Mouse (Mus musculus): ENCODE data around the gene Rapgef4. TPM values are rescaled to one million over a fixed set of nuclear protein-coding genes. Genes with fewer than 3 reads are reported as not detected.
"Not testable (repeated sequence)": the region's sequence is repeated elsewhere in the genome, so short reads cannot be mapped to it uniquely, and the experiment has no call there.

The Rapgef4 gene
- total RNA-seq, 2 experiments from 2014 or later, result 0.88 to 0.98 TPM

DNA sequence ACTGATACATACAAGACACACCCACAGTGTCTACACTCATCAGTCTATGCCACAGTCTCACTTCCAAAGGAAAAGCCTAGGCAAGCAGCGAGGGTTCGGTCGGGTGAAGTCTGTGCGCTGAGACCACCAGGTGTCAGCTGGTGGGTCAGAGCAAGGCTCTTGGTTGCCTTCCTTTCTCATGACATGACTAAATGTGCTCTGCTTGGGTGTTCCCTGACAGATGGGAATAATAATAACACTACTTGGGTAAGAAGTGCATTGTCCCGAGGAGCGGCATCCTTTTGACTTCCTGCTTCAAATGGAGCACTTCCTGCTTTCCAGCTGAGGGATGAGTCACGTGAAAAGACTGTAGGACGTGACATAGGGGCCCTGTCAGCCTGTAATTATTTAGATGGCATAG is 89.0 kb downstream of the Rapgef4 start:
- ATAC-seq (ENCODE audit: poor library complexity, severe bottlenecking), result peak; percentile 30; the same call in 1 of the 2 replicates

DNA sequence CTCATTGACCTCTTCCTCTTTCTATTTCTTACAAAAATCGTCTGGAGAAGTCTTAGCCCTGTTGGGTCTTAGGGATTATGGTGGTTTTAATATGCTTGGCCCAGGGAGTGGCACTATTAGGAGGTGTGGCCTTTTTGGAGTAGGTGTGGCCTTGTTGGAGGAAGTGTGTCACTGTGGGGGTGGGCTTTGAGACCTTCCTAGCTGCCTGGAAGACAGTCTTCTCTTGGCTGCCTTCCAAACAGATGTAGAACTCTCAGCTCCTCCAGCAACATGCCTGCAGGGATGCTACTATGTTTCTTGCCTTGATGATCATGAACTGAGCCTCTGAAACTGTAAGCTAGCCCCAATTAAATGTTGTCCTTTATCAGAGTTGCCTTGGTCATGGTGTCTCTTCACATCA is 92.1 kb downstream of the Rapgef4 start:
- ATAC-seq (ENCODE audit: poor library complexity, severe bottlenecking), result not testable (repeated sequence)

GRCm38 (mm10) chr2:72074999-72075561 is 94.0 kb downstream of the Rapgef4 start:
- no peak for ATAC-seq (ENCODE audit: poor library complexity, severe bottlenecking)

DNA sequence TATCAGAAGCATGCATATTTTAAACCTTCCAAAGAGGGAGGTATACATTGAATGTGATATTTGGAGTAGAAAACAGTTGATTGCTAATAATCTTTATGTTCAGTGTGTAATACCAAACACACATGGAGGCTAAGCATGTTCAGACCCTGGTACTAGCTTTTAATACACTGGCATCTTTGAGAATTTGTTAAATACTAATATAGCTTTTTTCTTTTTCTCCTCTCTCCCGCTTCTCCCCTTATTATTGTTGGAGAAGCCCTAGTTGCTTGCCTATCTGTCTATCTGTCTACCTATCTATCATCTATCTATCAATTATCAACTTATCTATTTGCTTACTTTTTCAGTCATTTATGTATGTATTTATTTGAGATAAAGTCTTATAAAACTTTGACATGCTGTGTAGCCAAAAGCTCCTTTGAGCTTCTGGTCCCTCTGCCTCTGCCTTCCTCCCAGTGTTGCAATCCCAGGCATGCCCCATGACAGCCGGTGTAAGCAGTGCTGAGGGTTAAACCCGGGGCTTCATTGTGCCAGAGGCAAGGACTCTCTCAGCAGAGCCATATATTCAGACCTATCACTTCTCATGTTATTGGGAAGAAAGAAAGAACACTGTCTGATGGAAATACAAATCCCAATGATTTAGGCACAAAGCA is 96.6 kb downstream of the Rapgef4 start:
- ATAC-seq (ENCODE audit: poor library complexity, severe bottlenecking), result peak; percentile 52

GRCm38 (mm10) chr2:72078140-72078521 is 97.1 kb downstream of the Rapgef4 start:
- ATAC-seq (ENCODE audit: poor library complexity, severe bottlenecking), result peak; percentile 97

GRCm38 (mm10) chr2:72079110-72079509 is 98.1 kb downstream of the Rapgef4 start:
- no peak for ATAC-seq (ENCODE audit: poor library complexity, severe bottlenecking)

DNA sequence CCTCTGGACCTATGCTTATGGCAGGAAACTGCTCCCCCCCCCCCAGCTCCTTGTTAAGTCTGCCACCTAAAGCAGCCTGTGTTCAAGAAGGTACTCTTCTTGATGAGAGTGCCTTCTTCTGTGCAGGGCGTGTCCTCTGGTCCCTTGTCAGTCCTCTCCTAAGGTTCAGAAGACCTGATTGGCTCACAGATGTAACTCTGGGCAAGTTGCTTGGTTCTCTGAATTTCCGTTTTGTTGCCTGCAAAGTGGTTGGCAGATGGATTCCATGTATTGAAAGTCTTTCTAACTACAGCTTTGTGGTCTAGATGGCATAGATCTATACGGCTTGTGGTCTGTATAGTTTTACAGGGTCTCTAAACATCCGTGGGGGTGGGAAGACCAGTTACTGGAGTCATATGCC is 101.8 kb downstream of the Rapgef4 start:
- no peak for ATAC-seq (ENCODE audit: poor library complexity, severe bottlenecking)

DNA sequence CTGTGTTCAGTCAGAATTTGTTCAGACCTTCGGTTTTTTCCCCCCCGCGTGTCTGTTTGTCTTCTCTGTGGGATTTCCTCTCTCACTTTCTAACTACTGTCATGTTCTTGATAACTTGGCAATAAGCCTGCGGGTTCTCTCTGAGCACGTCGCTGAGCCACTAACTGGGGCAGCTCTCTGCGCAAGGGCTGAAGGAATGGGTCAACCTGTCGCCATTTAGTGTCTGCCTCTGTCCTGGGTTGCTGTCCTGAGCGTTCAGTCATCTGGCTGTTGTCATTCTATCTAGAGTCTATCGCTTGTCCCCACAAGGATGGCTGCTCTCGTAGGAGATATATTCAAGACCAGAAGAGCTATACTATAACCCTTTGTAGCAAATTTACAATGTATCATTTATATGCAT is 107.8 kb downstream of the Rapgef4 start:
- ATAC-seq (ENCODE audit: poor library complexity, severe bottlenecking), result no peak

DNA sequence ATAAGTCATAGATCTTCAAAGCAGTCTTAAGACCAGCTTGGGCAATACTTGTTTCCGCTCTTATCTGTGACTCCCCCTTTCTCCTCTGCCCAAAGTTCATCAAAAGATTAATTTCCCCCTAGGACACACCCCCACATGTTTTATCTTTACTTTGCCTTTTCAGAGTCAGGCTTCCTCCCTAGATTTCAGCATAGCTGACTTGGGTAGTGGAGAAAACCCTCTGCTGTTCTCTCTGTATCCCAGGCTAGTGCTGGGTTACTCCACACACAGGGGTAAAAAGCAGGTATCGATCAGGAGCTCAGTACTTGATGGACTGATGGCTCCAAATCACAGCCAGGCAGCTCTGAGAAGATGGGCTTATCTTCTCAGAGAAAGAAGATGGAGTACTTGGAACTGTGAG is 109.0 kb downstream of the Rapgef4 start:
- no peak for ATAC-seq (ENCODE audit: poor library complexity, severe bottlenecking)

- no peak for ATAC-seq (ENCODE audit: poor library complexity, severe bottlenecking)
These were observed 111.0 kb downstream of the Rapgef4 start for GRCm38 (mm10) chr2:72092046-72092445.

GRCm38 (mm10) chr2:72093402-72094037 is 112.5 kb downstream of the Rapgef4 start:
- ATAC-seq (ENCODE audit: poor library complexity, severe bottlenecking), result no peak

- no peak for ATAC-seq (ENCODE audit: poor library complexity, severe bottlenecking)
These were observed 113.0 kb downstream of the Rapgef4 start for GRCm38 (mm10) chr2:72094038-72094437.

DNA sequence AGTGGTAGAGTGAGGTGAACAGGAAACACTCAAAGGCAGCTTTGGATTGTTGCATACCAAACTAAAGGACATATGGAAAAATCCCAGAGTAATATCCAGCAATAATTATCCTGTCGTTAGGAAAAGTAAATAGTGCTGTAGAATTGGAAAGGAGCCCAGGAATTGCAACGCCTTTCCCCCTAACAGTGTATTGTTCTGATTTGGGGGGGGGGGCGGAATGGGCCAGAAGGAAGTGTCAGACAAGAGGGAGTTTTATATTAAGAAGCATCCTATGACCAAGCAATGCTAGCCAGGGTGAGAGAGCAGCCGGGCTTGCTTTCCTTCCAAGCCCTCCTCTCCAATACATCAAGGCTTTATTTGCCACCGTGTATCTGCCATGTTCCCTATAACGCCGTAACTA is 113.4 kb downstream of the Rapgef4 start:
- no peak for ATAC-seq (ENCODE audit: poor library complexity, severe bottlenecking)

- ATAC-seq (ENCODE audit: poor library complexity, severe bottlenecking), result no peak
These were observed 114.0 kb downstream of the Rapgef4 start for GRCm38 (mm10) chr2:72095002-72095401.

DNA sequence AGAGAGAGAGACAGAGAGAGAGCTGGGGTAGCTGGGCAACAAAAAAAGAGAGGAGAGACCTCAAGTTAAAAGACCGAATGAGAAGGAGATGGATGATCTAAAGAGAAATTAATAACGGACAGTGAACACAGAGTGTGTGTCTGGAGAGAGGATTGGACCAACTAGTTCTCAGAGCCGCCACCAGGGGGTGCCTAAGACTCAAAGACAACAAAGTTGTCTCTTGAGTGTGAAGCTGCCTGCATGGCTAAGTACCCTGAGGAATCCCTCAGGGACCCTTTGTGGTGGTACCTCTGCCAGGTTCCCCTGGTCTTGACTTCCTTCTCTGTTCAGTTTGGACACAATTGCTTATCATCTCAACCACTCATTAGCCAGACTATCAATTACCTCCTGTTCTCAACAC is 115.3 kb downstream of the Rapgef4 start:
- ATAC-seq (ENCODE audit: poor library complexity, severe bottlenecking), result peak; percentile 62

DNA sequence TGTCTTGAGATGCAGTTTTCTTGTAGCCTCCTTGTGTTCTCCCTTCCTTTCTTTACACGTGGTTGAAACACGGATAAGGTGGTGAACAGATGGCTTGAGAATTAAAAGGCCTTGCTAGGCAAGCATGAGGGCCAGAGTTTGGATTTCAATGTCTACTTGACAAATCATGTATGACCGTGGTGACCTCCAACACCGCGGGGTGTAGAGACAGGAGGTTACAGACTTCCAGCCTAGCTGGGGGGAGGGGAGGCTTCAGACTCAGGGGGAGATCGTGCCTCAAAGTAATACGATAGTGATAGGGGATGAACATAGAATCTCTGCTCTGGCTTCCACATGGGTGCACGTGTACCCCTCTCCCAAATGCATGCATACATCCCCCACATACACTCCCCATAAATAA is 117.3 kb downstream of the Rapgef4 start:
- ATAC-seq (ENCODE audit: poor library complexity, severe bottlenecking), result no peak

DNA sequence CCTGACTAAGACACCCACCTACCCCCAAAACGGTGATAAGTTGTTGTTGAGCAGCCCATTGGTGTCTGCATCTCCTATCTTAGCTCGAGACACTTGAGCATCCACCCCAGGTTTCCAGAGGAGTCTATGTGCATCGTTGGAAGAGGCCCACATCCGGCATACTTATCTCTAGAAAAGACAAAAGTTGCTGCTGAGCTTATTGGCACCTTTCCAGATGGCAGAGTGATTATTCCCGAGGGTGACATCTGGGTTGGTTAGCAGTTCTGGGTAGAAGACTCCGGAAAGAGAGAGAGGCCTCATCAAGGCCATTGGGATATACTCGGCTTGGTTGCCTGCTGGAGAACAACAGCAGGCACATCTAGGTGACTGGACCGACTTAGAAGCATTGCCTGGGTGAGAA is 123.6 kb downstream of the Rapgef4 start:
- ATAC-seq (ENCODE audit: poor library complexity, severe bottlenecking), result no peak

- no peak for ATAC-seq (ENCODE audit: poor library complexity, severe bottlenecking)
These were observed 126.6 kb downstream of the Rapgef4 start for GRCm38 (mm10) chr2:72107525-72108180.

DNA sequence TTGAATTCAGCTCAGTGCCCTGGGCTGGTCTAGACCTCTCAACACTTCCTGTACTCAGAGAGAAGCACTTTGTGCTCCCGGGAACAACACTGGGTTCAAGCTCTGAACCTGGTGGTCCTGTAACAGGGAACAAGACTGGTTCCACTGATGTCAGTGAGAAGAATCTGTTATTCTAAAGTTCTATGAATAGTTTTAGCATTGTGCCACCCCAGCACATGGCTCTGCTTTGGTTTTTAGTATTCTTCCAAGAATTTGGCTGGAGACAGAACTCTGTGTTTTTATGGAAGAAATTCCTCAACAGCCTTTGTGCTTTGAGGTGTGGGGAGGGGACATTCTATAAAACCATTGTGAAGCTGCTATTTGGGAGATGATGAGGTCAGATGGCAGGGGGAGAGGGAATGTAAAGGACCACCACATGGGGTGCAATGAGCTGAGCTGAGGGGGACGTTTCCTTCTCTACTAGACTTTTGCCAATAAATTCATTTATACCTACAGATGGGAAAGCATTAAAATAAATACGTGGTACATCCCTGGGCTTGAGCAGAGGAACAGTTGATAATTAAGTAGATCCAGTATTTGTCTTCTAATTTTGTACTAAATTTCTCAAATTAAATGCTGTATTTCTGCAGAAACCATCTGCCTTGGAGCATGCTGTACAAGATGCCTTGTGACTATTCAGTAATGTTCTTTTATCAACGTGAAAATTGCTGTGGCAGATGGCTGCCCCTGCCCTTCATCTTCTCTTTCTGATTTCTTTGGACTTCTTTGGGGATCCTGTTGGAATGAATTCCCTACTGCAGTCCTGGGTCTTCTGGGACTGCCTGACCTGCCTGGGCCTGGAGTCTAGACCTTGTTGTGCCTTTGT is 127.6 kb downstream of the Rapgef4 start:
- ATAC-seq (ENCODE audit: poor library complexity, severe bottlenecking), result no peak

DNA sequence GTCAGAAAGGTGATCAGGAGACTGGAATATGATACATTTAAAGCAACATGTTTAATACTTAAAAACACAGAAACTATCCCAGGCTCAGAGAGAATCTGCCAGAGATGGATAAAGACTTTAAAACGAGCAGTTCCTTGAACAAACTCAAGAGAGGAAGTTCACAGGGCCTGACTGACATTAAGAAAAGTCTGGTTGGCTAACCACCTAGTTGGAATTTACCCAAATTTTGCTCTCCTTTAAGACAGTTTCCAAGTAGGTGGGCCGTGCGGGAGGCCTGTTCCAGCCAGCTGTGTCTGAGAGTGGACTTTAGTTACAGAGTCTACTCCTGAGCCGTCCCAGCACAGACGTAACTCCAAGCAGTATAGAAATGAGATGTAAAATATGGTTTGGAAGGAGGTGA is 129.4 kb downstream of the Rapgef4 start:
- no peak for ATAC-seq (ENCODE audit: poor library complexity, severe bottlenecking)

- no peak for ATAC-seq (ENCODE audit: poor library complexity, severe bottlenecking)
These were observed 132.7 kb downstream of the Rapgef4 start for GRCm38 (mm10) chr2:72113716-72114115.

Data from megakaryocyte, adult 5-6 weeks (primary cell).